Mouse (Mus musculus): ENCODE data around the gene Mgst2. TPM values are rescaled to one million over a fixed set of nuclear protein-coding genes. Genes with fewer than 3 reads are reported as not detected.

The Mgst2 gene
- total and polyA plus RNA-seq, 3 experiments = 0.69 to 3.1 TPM; not detected in 1

DNA sequence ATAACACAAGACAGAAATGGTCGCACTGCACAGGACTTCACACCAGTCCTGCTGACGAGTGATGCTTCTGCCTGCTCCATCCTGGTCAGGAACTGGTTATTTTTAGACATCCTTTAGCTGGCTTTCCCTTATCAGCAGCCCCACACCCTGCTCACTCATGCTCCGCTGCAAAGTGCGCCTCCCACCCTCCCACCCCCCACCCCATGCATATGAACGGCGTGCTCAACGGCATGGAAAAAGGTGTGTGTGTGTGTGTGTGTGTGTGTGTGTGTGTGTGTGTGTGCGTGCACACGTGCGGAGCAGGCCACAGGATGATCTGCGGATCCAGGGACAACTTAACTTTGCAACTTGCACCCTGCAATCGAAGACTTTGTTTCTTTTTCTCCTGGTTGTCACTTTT is 68.3 kb downstream of the Mgst2 start:
- H3K79me2 ChIP-seq (ENCODE audit: control insufficient read depth, insufficient read depth, low read length, poor library complexity) = no peaks in the 10 kb centered on the region
- DNase-seq (ENCODE audit: low read depth, low spot score) = peak; percentile 79
- H3K27ac ChIP-seq (ENCODE audit: control insufficient read depth, low read depth, low read length) = peak overlapping the region; percentile 75
- H3K9me3 ChIP-seq (replicated peaks; ENCODE audit: insufficient read depth, low read length) = no peaks in the 10 kb centered on the region
- peaks cover 8 to 34% of the 10 kb centered on the region in 2 experiments for H3K4me1 ChIP-seq (ENCODE audit: control insufficient read depth in 1 of 2, insufficient read depth in 2 of 2, low read length in 2 of 2)
- H3K27me3 ChIP-seq (ENCODE audit: control insufficient read depth in 1 of 2, insufficient read depth in 2 of 2, low read length in 2 of 2) = no peaks in the 10 kb centered on the region
- peaks cover 0 to 27% of the 10 kb centered on the region in 2 experiments; a peak in 2 of 4 replicates for H3K36me3 ChIP-seq (ENCODE audit: control insufficient read depth in 1 of 2, insufficient read depth in 2 of 2, low read length in 2 of 2)
- peak overlapping the region; percentile 14 to 31 for H3K4me3 ChIP-seq (ENCODE audit: control insufficient read depth in 1 of 2, insufficient read depth in 1 of 2, low read depth in 2 of 2, low read length in 2 of 2)
- 0 out of 2 replicates have a peak overlapping the region, but pooled peaks have one; percentile 1 for H3K9ac ChIP-seq (ENCODE audit: control insufficient read depth, low read depth, low read length, poor library complexity, severe bottlenecking)
- TF ChIP-seq CHD2 (IDR thresholded peaks at IDR 0.05; ENCODE audit: low read length) (no peak), MAX (IDR thresholded peaks at IDR 0.05; ENCODE audit: low read length) (peak; percentile 55; the same call in 1 of the 2 replicates), USF2 (IDR thresholded peaks at IDR 0.05; ENCODE audit: borderline replicate concordance in 1 of 2, insufficient read depth in 1 of 2, low read depth in 1 of 2, low read length in 2 of 2) (no peak), MEF2A (IDR thresholded peaks at IDR 0.05; ENCODE audit: extremely low read depth, insufficient replicate concordance, low read depth, low read length, poor library complexity, severe bottlenecking) (peak; percentile 95), POLR2AphosphoS5 (IDR thresholded peaks at IDR 0.05; ENCODE audit: borderline replicate concordance, low read depth, low read length) (no peak), ZMIZ1 (IDR thresholded peaks at IDR 0.05; ENCODE audit: low read depth, low read length) (no peak), NRF1 (IDR thresholded peaks at IDR 0.05; ENCODE audit: insufficient read depth, low read depth, low read length, poor library complexity, severe bottlenecking) (no peak), TBP (IDR thresholded peaks at IDR 0.05; ENCODE audit: low read depth, low read length) (no peak), POLR2AphosphoS2 (IDR thresholded peaks at IDR 0.05; ENCODE audit: low read length) (no peak), GABPA (IDR thresholded peaks at IDR 0.05; ENCODE audit: low read depth, low read length) (no peak), RCOR1 (IDR thresholded peaks at IDR 0.05; ENCODE audit: low read depth, low read length) (peak; percentile 45; the same call in 1 of the 2 replicates), ETS1 (IDR thresholded peaks at IDR 0.05; ENCODE audit: low read depth, low read length) (peak; percentile 69; the same call in 1 of the 2 replicates), UBTF (IDR thresholded peaks at IDR 0.05; ENCODE audit: borderline replicate concordance, insufficient read depth, low read depth, low read length) (no peak), RAD21 (IDR thresholded peaks at IDR 0.05; ENCODE audit: low read depth, low read length) (no peak), MXI1 (IDR thresholded peaks at IDR 0.05; ENCODE audit: low read depth, low read length) (peak; percentile 77; the same call in 1 of the 2 replicates), BHLHE40 (IDR thresholded peaks at IDR 0.05; ENCODE audit: borderline replicate concordance, low read depth, low read length) (peak; percentile 88), E2F4 (IDR thresholded peaks at IDR 0.05; ENCODE audit: borderline replicate concordance, low read depth, low read length) (no peak), ZNF384 (IDR thresholded peaks at IDR 0.05; ENCODE audit: low read depth, low read length) (no peak), ELF1 (IDR thresholded peaks at IDR 0.05; ENCODE audit: low read depth, low read length) (no peak), SIN3A (IDR thresholded peaks at IDR 0.05; ENCODE audit: low read length) (peak; percentile 32; the same call in 1 of the 2 replicates), CHD1 (IDR thresholded peaks at IDR 0.05; ENCODE audit: low read depth, low read length) (no peak), ZC3H11A (IDR thresholded peaks at IDR 0.05; ENCODE audit: low read depth, low read length) (no peak), GATA1 (IDR thresholded peaks at IDR 0.05; ENCODE audit: low read depth, low read length) (peak; percentile 76), KAT2A (conservative IDR thresholded peaks at IDR 0.05; ENCODE audit: low read depth, low read length) (no peak), ZKSCAN1 (IDR thresholded peaks at IDR 0.05; ENCODE audit: low read depth, low read length) (no peak), HCFC1 (IDR thresholded peaks at IDR 0.05; ENCODE audit: low read depth, low read length) (no peak), SMC3 (IDR thresholded peaks at IDR 0.05; ENCODE audit: low read depth, low read length) (no peak), MYC (IDR thresholded peaks at IDR 0.05; ENCODE audit: low read depth, low read length) (peak; percentile 47; the same call in 1 of the 2 replicates), TCF12 (IDR thresholded peaks at IDR 0.05; ENCODE audit: low read depth, low read length) (peak; percentile 78), EP300 (IDR thresholded peaks at IDR 0.05; ENCODE audit: low read depth in 1 of 2, low read length in 2 of 2) (peak; percentile 64 to 76; a peak in 3 of 4 replicates), MAZ (IDR thresholded peaks at IDR 0.05; ENCODE audit: low read depth, low read length) (peak; percentile 66; the same call in 1 of the 2 replicates), MAFK (IDR thresholded peaks at IDR 0.05; ENCODE audit: borderline replicate concordance, low read depth, low read length) (no peak), USF1 (IDR thresholded peaks at IDR 0.05; ENCODE audit: low read depth, low read length) (no peak), CTCF (IDR thresholded peaks at IDR 0.05 in 2 of 3, conservative IDR thresholded peaks at IDR 0.05 in 1 of 3; ENCODE audit: control insufficient read depth in 1 of 3, insufficient read depth in 1 of 3, low read depth in 2 of 3, low read length in 3 of 3, poor library complexity in 1 of 3, severe bottlenecking in 1 of 3) (no peak), TAL1 (IDR thresholded peaks at IDR 0.05; ENCODE audit: low read length) (peak; percentile 66), POLR2A (IDR thresholded peaks at IDR 0.05; ENCODE audit: control insufficient read depth in 1 of 2, insufficient read depth in 1 of 2, low read depth in 1 of 2, low read length in 2 of 2, poor library complexity in 1 of 2) (no peak), MYB (IDR thresholded peaks at IDR 0.05; ENCODE audit: low read depth, low read length) (no peak)
